Mouse (Mus musculus) spleen, adult 2 months (tissue): ENCODE measurements at regions not wholly inside any gene's neighbourhood (a gene's known extent, or its start where the extent isn't known, plus 50 kb on each side); places are given as distances from the start of the nearest gene placed in this dataset.

Source experiments
- CTCF ChIP-seq: fragments of 200-500 bp; IDR thresholded peaks from 2 replicates; pipeline ENCODE4 v1.5.1; 2011; ENCODE audit warnings: mild to moderate bottlenecking, inconsistent platforms; ENCODE audit not compliant: insufficient read depth, insufficient read length, insufficient replicate concordance; ENCODE audit errors: extremely low read depth
- POLR2A ChIP-seq: fragments of 200-500 bp; IDR thresholded peaks from 2 replicates; pipeline ENCODE4 v1.6.1; 2011; ENCODE audit warnings: low read depth, low read length, inconsistent platforms

GRCm38 (mm10) chr15:24876157-24876731 lies 537.3 kb downstream of the Basp1 start:
- TF ChIP-seq POLR2A = no peak
- TF ChIP-seq CTCF = no peak
